Mouse (Mus musculus) embryonic facial prominence, embryonic 14.5 days (tissue): ENCODE measurements around the gene Tlr13. TPM values are rescaled to one million over a fixed set of nuclear protein-coding genes. Genes with fewer than 3 reads are reported as not detected.
"Not testable (repeated sequence)": the region's sequence is repeated elsewhere in the genome, so short reads cannot be mapped to it uniquely, and the experiment has no call there.

Experiments
- ATAC-seq: fragments of 200-750 bp; cut with Nextera tagmentation; 2 replicates; pipeline ENCODE4 v1.8.0; 2017; ENCODE audit warnings: low read depth, moderate number of reproducible peaks, moderate TSS enrichment
- DNase-seq: peaks from one replicate; pipeline ENCODE4 v3.0.0-alpha.2; 2015; ENCODE audit warnings: low spot score
- H3K27ac ChIP-seq: fragments of 300-500 bp; sonication (generic); replicated peaks from 2 replicates; pipeline ENCODE4 v1.5.1; 2014; ENCODE audit warnings: low read depth, mild to moderate bottlenecking, low read length, moderate library complexity
- H3K27me3 ChIP-seq: fragments of 300-500 bp; sonication (generic); replicated peaks from 2 replicates; pipeline ENCODE4 v1.6.1; 2014; ENCODE audit warnings: low read length; ENCODE audit not compliant: control insufficient read depth, insufficient read depth
- H3K36me3 ChIP-seq: fragments of 300-500 bp; sonication (generic); 2 replicates; pipeline ENCODE4 v1.6.1; 2014; ENCODE audit warnings: low read length, mixed read lengths; ENCODE audit not compliant: control insufficient read depth, insufficient read depth
- H3K4me1 ChIP-seq: fragments of 300-500 bp; sonication (generic); 2 replicates; pipeline ENCODE4 v1.6.1; 2014; ENCODE audit warnings: antibody characterized with exemption, low read length; ENCODE audit not compliant: control insufficient read depth, insufficient read depth
- H3K4me2 ChIP-seq: fragments of 300-500 bp; sonication (generic); 2 replicates; pipeline ENCODE4 v1.6.1; 2014; ENCODE audit warnings: low read depth, mild to moderate bottlenecking, low read length, moderate library complexity, mixed read lengths
- H3K4me3 ChIP-seq: fragments of 300-500 bp; sonication (generic); 2 replicates; pipeline ENCODE4 v1.5.1; 2014; ENCODE audit warnings: low read depth, mild to moderate bottlenecking, low read length
- H3K9ac ChIP-seq: fragments of 300-500 bp; sonication (generic); 2 replicates; pipeline ENCODE4 v1.6.1; 2014; ENCODE audit warnings: low read depth, mild to moderate bottlenecking, low read length, moderate library complexity, mixed read lengths
- H3K9me3 ChIP-seq: fragments of 300-500 bp; sonication (generic); 2 replicates; pipeline ENCODE4 v1.6.1; 2016; ENCODE audit warnings: low read length; ENCODE audit not compliant: control insufficient read depth
- WGBS: fragments of 180-500 bp; shearing (Covaris S2); extraction: QIAGEN DNeasy Blood & Tissue Kit; methylation state at CpG from one replicate; pipeline ENCODE4 v1.1.7; 2014; 5-methylcytosine and 5-hydroxymethylcytosine counted together
- polyA plus RNA-seq: library from polyadenylated mRNA; unstranded; fragments of >200 nt; fragmentation: Nextera tagmentation; extraction: Ambion mirVana; gene quantifications from 2 replicates; pipeline ENCODE4 v1.2.1, GENCODE M21; 2014

Gene Tlr13
- polyA plus RNA-seq, 1 experiment from 2014 or later, result 1.4 TPM

DNA sequence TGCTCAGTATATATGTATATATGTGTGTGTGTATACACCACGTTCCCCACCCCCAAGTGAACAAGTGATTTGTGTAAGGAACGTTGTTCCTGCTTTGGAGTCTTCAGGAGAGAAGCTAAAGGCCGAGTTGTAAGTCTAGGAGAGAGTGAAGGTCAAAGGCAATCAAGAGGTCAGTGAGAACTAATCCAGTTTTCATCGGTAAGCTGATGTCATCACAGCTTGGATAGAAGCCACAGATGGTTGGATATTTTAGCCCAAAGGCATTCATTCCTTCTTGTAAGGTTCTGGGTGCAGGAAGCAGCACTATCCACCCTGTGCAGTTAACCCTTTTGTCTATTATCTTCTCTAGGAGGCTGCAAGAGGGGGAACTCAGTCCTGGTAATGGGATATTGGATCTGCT is 47.1 kb downstream of the Tlr13 start:
- no peak overlapping the region for H3K27ac ChIP-seq
- H3K9me3 ChIP-seq, result no peaks in the 10 kb centered on the region
- DNase-seq (no peak), ATAC-seq (no peak)
- H3K9ac ChIP-seq, result no peak overlapping the region
- H3K4me2 ChIP-seq, result peak overlapping the region; percentile 49
- H3K36me3 ChIP-seq, result peaks cover 21% of the 10 kb centered on the region
- WGBS, result 37% methylated on average over 4 of the region's 4 CpGs
- 0 out of 2 replicates have a peak, but pooled peaks cover 2% of the 10 kb centered on the region for H3K27me3 ChIP-seq
- H3K4me3 ChIP-seq, result peak overlapping the region; percentile 16; the same call in 1 of the 2 replicates
- H3K4me1 ChIP-seq, result peaks cover 3% of the 10 kb centered on the region

DNA sequence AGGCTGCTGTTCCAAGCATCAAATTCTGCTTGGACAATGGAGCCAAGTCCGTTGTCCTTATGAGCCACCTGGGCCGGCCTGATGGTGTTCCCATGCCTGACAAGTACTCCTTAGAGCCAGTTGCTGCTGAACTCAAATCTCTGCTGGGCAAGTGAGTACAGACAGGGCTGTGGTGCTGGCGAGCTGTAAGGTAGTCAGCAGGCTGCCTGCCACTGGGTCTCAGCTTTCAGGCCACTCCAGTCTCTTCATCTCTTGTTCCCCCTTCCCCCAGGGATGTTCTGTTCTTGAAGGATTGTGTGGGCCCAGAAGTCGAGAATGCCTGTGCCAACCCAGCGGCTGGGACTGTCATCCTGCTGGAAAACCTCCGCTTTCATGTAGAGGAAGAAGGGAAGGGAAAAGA is 51.4 kb downstream of the Tlr13 start:
- H3K4me3 ChIP-seq, H3K9ac ChIP-seq, ATAC-seq, H3K9me3 ChIP-seq, H3K27me3 ChIP-seq, H3K4me2 ChIP-seq, H3K4me1 ChIP-seq, H3K27ac ChIP-seq, DNase-seq: not testable (repeated sequence)
- peaks cover 53% of the 10 kb centered on the region for H3K36me3 ChIP-seq
- WGBS, result 80% methylated on average over 4 of the region's 6 CpGs

DNA sequence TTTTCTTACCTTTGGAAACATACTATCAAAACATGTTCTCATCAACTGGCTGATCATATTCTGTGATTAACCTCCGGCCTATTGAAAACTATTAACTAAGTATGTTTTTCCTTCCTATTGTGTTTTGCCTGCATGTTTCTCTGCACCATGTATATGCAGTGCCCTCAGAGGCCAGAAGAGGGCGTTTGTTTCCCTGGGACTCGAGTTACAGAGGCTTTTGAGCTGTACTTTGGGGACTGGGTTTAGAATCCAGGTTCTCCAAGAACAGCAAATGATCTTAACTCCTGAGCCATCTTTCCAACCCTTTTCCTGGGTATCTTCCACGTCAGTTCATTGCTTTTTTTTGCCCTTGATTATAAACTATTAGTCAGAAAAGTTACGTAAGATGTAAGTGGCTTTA is 54.3 kb downstream of the Tlr13 start:
- Histone ChIP-seq H3K4me1 (no peaks in the 10 kb centered on the region), H3K36me3 (peaks cover 71% of the 10 kb centered on the region), H3K9ac (no peak overlapping the region), H3K4me3 (no peak overlapping the region), H3K27ac (no peak overlapping the region), H3K4me2 (no peak overlapping the region), H3K9me3 (no peaks in the 10 kb centered on the region), H3K27me3 (no peaks in the 10 kb centered on the region)
- ATAC-seq (no peak), DNase-seq (no peak)
- 65% methylated on average over 5 of the region's 5 CpGs for WGBS

DNA sequence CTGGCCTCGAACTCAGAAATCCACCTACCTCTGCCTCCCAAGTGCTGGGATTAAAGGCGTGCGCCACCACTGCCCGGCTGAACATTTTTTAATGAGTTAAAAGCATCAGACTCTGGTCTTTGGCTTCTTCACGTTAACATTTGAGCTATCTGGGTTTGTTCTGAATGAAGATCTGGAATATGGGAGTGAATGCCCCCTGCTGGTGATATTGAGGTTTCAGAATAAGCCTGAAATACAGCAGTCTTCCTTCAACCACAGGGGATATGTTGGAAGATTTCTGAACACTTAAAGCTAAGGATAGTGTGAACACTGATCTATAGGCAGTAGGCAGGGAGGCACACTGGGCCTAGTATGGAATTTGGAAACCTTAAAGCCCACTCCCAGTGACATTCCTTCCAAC is 55.9 kb downstream of the Tlr13 start:
- WGBS, result 85% methylated on average over 5 of the region's 5 CpGs
- peaks cover 67% of the 10 kb centered on the region for H3K36me3 ChIP-seq
- no peaks in the 10 kb centered on the region for H3K27me3 ChIP-seq
- H3K4me1 ChIP-seq, result no peaks in the 10 kb centered on the region
- H3K9me3 ChIP-seq, result no peaks in the 10 kb centered on the region
- H3K4me3 ChIP-seq, result no peak overlapping the region
- H3K9ac ChIP-seq, result no peak overlapping the region
- DNase-seq (no peak), ATAC-seq (no peak)
- H3K27ac ChIP-seq, result no peak overlapping the region
- no peak overlapping the region for H3K4me2 ChIP-seq

DNA sequence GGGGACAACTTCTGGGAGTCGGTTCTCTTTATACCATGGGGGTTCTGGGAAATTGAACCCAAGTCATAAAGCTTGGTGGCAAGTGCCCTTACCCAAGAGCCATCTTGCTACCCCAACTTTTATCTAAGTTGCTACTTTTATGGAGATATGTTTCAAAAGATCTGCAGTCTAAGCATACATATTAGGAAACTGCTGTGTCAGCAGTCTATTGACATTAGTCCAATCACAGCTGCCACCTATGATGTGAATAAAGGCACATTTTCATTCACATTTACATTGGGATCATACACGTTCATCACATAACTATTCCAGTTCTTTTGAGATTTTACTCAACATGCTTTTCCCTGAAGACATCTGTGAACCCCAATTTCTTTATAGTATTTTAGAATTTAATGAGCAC is 66.1 kb downstream of the Tlr13 start:
- 77% methylated on average over 2 of the region's 2 CpGs for WGBS
- ATAC-seq, result no peak

More for the DNA sequence above, 66.1 kb downstream of the Tlr13 start:
- Histone ChIP-seq H3K4me2 (no peak overlapping the region), H3K9ac (no peak overlapping the region), H3K4me1 (no peaks in the 10 kb centered on the region), H3K4me3 (no peak overlapping the region), H3K9me3 (no peaks in the 10 kb centered on the region), H3K36me3 (0 out of 2 replicates have a peak, but pooled peaks cover 6% of the 10 kb centered on the region), H3K27me3 (no peaks in the 10 kb centered on the region), H3K27ac (no peak overlapping the region)
- DNase-seq, result no peak

Other genes starting within 250 kb of the Tlr13 start
- 124 and 149 TPM in 2 replicates for gene Atrx, start 213.8 kb upstream of the Tlr13 start, polyA plus RNA-seq
- gene Magt1, start 131.3 kb upstream of the Tlr13 start, polyA plus RNA-seq, result 57.7 and 59.5 TPM in 2 replicates
- 417 and 481 TPM in 2 replicates for gene Cox7b, start 127.5 kb upstream of the Tlr13 start, polyA plus RNA-seq
- 28.4 and 32.1 TPM in 2 replicates for gene Atp7a, start 115.9 kb upstream of the Tlr13 start, polyA plus RNA-seq
- gene Pgk1, start 43.9 kb downstream of the Tlr13 start, polyA plus RNA-seq, result 304 and 338 TPM in 2 replicates
- gene Taf9b, start 78.0 kb downstream of the Tlr13 start, polyA plus RNA-seq, result 14.0 and 15.1 TPM in 2 replicates
- gene Fnd3c2, start 112.2 kb downstream of the Tlr13 start, polyA plus RNA-seq, result not detected in 2 replicates